Mouse (Mus musculus): ENCODE results near the gene Gpr152. TPM values are rescaled to one million over a fixed set of nuclear protein-coding genes. Genes with fewer than 3 reads are reported as not detected.
"Not testable (repeated sequence)": the region's sequence is repeated elsewhere in the genome, so short reads cannot be mapped to it uniquely, and the experiment has no call there.

The Gpr152 gene
- polyA plus RNA-seq, 1 experiment from 2014 or later: not detected

DNA sequence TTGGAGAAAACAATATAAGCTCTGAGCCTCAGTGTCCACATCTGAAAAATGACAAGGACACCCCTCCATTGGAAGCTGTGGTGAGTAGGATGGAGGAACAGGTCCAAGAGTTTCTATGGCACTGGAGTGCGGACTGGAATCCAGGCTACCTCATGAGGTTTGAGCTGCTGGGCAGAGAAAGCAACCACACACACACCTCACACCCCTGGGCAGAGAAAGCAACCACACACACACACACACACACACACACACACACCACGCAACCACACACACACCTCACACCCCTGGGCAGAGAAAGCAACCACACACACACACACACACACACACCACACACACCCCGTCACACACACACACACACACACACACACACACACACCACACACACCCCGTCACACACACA is 14.3 kb upstream of the Gpr152 start:
- H3K9me3 ChIP-seq (ENCODE audit: control insufficient read depth, low read length); H3K27me3 ChIP-seq (replicated peaks; ENCODE audit: control insufficient read depth, insufficient read depth, low read length); H3K27ac ChIP-seq (ENCODE audit: low read length); H3K36me3 ChIP-seq (ENCODE audit: control insufficient read depth, insufficient read depth): not testable (repeated sequence)
- peak; percentile 6 for ATAC-seq
- Histone ChIP-seq H3K4me2 (ENCODE audit: low read length) (peak overlapping the region; percentile 68), H3K4me1 (replicated peaks; ENCODE audit: control insufficient read depth, insufficient read depth, low read length) (peaks cover 18% of the 10 kb centered on the region), H3K4me3 (replicated peaks; ENCODE audit: low read length) (peak overlapping the region; percentile 75), H3K9ac (replicated peaks; ENCODE audit: low read depth, low read length) (peak overlapping the region; percentile 78)
- 18% methylated on average over 3 of the region's 4 CpGs for WGBS

- Histone ChIP-seq H3K36me3 (ENCODE audit: control insufficient read depth, insufficient read depth) (peaks cover 5% of the 10 kb centered on the region; the same call in 1 of the 2 replicates), H3K4me1 (replicated peaks; ENCODE audit: control insufficient read depth, insufficient read depth, low read length) (peaks cover 13% of the 10 kb centered on the region), H3K4me2 (ENCODE audit: low read length) (peak within 1 kb of the TSS; percentile 68), H3K9me3 (ENCODE audit: control insufficient read depth, low read length) (no peaks in the 10 kb centered on the region), H3K9ac (replicated peaks; ENCODE audit: low read depth, low read length) (peak within 1 kb of the TSS; percentile 78), H3K27me3 (replicated peaks; ENCODE audit: control insufficient read depth, insufficient read depth, low read length) (no peaks in the 10 kb centered on the region), H3K27ac (ENCODE audit: low read length) (peak within 1 kb of the TSS; percentile 19; the same call in 1 of the 2 replicates), H3K4me3 (replicated peaks; ENCODE audit: low read length) (peak within 1 kb of the TSS; percentile 75)
- under 1% methylated on average over 59 of the region's 64 CpGs for WGBS
- ATAC-seq: peak; percentile 93
Measured at GRCm38 (mm10) chr19:4125741-4126696, 13.6 kb upstream of the Gpr152 start, which contains the start of gene Aip. Aip (minus strand) TSS chr19:4125858.

DNA sequence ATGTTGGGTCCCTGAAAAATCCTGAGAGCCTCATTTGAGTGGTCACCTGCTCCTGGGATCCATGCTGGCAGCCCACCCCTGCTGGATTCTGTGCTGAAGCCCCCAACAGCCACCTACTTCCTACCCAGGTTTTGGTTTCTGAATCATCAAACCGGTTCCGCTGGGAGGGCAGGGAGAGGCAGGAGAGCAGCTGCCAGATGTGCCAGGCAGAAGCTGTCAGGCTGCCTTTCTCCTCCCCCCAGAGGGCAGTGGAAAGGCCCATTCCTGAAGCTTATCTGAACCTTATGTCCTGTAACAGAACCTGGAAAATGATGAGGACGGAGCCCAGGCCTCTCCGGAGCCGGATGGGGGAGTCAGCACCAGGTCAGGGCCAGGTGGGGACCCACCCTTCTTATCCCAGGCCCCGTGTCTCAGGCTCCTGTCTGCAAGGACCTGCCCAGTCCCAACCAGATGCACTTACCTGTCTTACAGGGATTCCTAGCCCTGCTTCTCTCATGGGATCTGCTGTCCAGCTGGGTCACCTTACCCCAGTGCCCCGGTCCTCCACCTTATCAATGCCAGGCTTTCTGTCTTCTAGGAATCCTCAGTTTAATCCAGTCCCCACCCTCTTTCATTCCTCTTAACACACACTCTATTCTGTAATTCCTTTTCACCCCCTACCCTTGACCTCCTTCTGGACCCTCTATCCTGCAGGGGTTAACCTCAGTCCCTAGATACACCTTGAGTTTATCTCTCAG is 12.7 kb upstream of the Gpr152 start:
- 61% methylated on average over 7 of the region's 7 CpGs for WGBS
- Histone ChIP-seq H3K9me3 (ENCODE audit: control insufficient read depth, low read length) (no peaks in the 10 kb centered on the region), H3K27ac (ENCODE audit: low read length) (no peak overlapping the region), H3K4me2 (ENCODE audit: low read length) (peak overlapping the region; percentile 68), H3K36me3 (ENCODE audit: control insufficient read depth, insufficient read depth) (peaks cover 12% of the 10 kb centered on the region), H3K27me3 (replicated peaks; ENCODE audit: control insufficient read depth, insufficient read depth, low read length) (no peaks in the 10 kb centered on the region), H3K9ac (replicated peaks; ENCODE audit: low read depth, low read length) (peak overlapping the region; percentile 78), H3K4me3 (replicated peaks; ENCODE audit: low read length) (peak overlapping the region; percentile 75), H3K4me1 (replicated peaks; ENCODE audit: control insufficient read depth, insufficient read depth, low read length) (peaks cover 13% of the 10 kb centered on the region)
- ATAC-seq: no peak

DNA sequence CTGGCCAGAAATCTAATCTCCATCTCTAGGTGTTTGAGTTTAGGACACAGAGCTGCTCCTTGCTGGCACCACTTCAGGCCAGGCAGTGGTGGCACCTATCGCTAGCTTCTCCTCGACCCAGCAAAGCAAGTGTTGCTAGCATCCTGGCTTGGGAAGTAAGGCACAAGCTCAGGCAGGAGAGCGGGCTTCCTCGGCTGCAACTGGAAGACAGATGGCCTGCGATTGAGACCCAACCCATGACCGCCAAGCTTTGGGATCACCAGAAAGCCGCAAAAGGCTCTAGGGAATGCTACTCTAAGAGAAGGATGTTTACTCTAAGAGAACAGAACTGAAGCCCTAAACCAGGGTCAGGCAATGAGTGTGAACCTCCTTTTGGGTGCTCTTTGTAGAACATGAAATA is 10.1 kb upstream of the Gpr152 start:
- no peaks in the 10 kb centered on the region for H3K9me3 ChIP-seq (ENCODE audit: control insufficient read depth, low read length)
- no peak for ATAC-seq
- peaks cover 13% of the 10 kb centered on the region for H3K4me1 ChIP-seq (replicated peaks; ENCODE audit: control insufficient read depth, insufficient read depth, low read length)
- H3K27me3 ChIP-seq (replicated peaks; ENCODE audit: control insufficient read depth, insufficient read depth, low read length): no peaks in the 10 kb centered on the region
- no peak overlapping the region for H3K9ac ChIP-seq (replicated peaks; ENCODE audit: low read depth, low read length)
- no peak overlapping the region for H3K4me3 ChIP-seq (replicated peaks; ENCODE audit: low read length)
- peaks cover 16% of the 10 kb centered on the region for H3K36me3 ChIP-seq (ENCODE audit: control insufficient read depth, insufficient read depth)
- no peak overlapping the region for H3K27ac ChIP-seq (ENCODE audit: low read length)
- 97% methylated on average over 7 of the region's 7 CpGs for WGBS
- H3K4me2 ChIP-seq (ENCODE audit: low read length): no peak overlapping the region

DNA sequence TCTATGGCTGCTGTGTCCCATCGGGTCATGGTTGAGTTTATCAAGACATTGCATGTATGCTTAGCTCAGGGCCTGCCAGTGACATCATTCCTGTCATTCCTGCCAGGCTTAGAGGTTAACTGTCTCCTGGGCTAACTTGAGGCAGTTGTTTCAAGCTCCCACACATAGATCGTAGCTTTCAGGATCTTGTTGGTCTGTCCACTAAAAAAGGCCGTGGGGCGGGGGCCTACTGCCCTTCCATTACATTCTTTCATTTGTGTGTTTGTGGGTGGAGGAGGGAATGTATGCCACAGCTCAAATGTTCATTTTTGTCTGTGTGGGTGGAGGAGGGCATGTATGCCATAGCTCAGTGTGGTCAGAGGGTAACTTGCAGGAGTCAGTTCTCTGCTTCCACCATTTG is 9.5 kb upstream of the Gpr152 start:
- Histone ChIP-seq H3K9ac (replicated peaks; ENCODE audit: low read depth, low read length) (no peak overlapping the region), H3K27ac (ENCODE audit: low read length) (no peak overlapping the region), H3K4me2 (ENCODE audit: low read length) (no peak overlapping the region), H3K9me3 (ENCODE audit: control insufficient read depth, low read length) (no peaks in the 10 kb centered on the region), H3K4me3 (replicated peaks; ENCODE audit: low read length) (no peak overlapping the region), H3K27me3 (replicated peaks; ENCODE audit: control insufficient read depth, insufficient read depth, low read length) (no peaks in the 10 kb centered on the region), H3K4me1 (replicated peaks; ENCODE audit: control insufficient read depth, insufficient read depth, low read length) (peaks cover 12% of the 10 kb centered on the region), H3K36me3 (ENCODE audit: control insufficient read depth, insufficient read depth) (peaks cover 16% of the 10 kb centered on the region)
- no peak for ATAC-seq
- WGBS: 93% methylated on average over 4 of the region's 4 CpGs

GRCm38 (mm10) chr19:4131075-4131474 is 8.5 kb upstream of the Gpr152 start:
- H3K9ac ChIP-seq (replicated peaks; ENCODE audit: low read depth, low read length): no peak overlapping the region
- H3K27ac ChIP-seq (ENCODE audit: low read length): no peak overlapping the region
- ATAC-seq: no peak
- WGBS: 93% methylated on average over 5 of the region's 5 CpGs
- no peak overlapping the region for H3K4me2 ChIP-seq (ENCODE audit: low read length)
- no peak overlapping the region for H3K4me3 ChIP-seq (replicated peaks; ENCODE audit: low read length)
- no peaks in the 10 kb centered on the region for H3K27me3 ChIP-seq (replicated peaks; ENCODE audit: control insufficient read depth, insufficient read depth, low read length)
- H3K9me3 ChIP-seq (ENCODE audit: control insufficient read depth, low read length): no peaks in the 10 kb centered on the region
- peaks cover 11% of the 10 kb centered on the region for H3K4me1 ChIP-seq (replicated peaks; ENCODE audit: control insufficient read depth, insufficient read depth, low read length)
- H3K36me3 ChIP-seq (ENCODE audit: control insufficient read depth, insufficient read depth): peaks cover 16% of the 10 kb centered on the region

- Histone ChIP-seq H3K27ac (ENCODE audit: low read length) (no peak overlapping the region), H3K4me2 (ENCODE audit: low read length) (no peak overlapping the region), H3K9ac (replicated peaks; ENCODE audit: low read depth, low read length) (no peak overlapping the region), H3K4me1 (replicated peaks; ENCODE audit: control insufficient read depth, insufficient read depth, low read length) (peaks cover 5% of the 10 kb centered on the region), H3K27me3 (replicated peaks; ENCODE audit: control insufficient read depth, insufficient read depth, low read length) (no peaks in the 10 kb centered on the region), H3K36me3 (ENCODE audit: control insufficient read depth, insufficient read depth) (peaks cover 16% of the 10 kb centered on the region), H3K9me3 (ENCODE audit: control insufficient read depth, low read length) (no peaks in the 10 kb centered on the region), H3K4me3 (replicated peaks; ENCODE audit: low read length) (no peak overlapping the region)
- no peak for ATAC-seq
- WGBS: 97% methylated on average over 2 of the region's 2 CpGs
Measured at GRCm38 (mm10) chr19:4131768-4132167, 7.8 kb upstream of the Gpr152 start.

DNA sequence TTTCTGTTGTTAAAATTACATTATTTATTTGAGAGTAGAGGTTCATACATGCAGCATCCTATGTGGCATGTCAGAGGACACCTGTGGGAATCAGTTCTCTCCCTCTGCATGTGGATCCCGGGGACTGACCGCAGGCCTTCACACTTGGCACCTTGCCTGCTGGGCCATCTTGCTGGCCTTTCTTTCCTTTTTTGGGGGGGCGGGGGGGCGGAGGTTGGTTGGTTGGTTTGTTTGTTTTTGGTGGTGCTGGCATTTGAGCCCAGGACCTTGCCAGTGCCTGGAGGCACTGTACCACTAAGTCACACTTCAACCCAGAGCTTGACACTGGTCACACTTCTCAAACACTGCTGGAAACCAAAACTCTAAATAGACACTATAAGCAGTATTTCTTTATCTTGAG is 5.2 kb upstream of the Gpr152 start:
- Histone ChIP-seq H3K36me3 (ENCODE audit: control insufficient read depth, insufficient read depth) (peaks cover 11% of the 10 kb centered on the region), H3K4me3 (replicated peaks; ENCODE audit: low read length) (no peak overlapping the region), H3K9ac (replicated peaks; ENCODE audit: low read depth, low read length) (no peak overlapping the region), H3K4me2 (ENCODE audit: low read length) (no peak overlapping the region), H3K4me1 (replicated peaks; ENCODE audit: control insufficient read depth, insufficient read depth, low read length) (no peaks in the 10 kb centered on the region), H3K27ac (ENCODE audit: low read length) (no peak overlapping the region), H3K27me3 (replicated peaks; ENCODE audit: control insufficient read depth, insufficient read depth, low read length) (no peaks in the 10 kb centered on the region), H3K9me3 (ENCODE audit: control insufficient read depth, low read length) (no peaks in the 10 kb centered on the region)
- ATAC-seq: no peak
- 94% methylated on average over 4 of the region's 4 CpGs for WGBS

DNA sequence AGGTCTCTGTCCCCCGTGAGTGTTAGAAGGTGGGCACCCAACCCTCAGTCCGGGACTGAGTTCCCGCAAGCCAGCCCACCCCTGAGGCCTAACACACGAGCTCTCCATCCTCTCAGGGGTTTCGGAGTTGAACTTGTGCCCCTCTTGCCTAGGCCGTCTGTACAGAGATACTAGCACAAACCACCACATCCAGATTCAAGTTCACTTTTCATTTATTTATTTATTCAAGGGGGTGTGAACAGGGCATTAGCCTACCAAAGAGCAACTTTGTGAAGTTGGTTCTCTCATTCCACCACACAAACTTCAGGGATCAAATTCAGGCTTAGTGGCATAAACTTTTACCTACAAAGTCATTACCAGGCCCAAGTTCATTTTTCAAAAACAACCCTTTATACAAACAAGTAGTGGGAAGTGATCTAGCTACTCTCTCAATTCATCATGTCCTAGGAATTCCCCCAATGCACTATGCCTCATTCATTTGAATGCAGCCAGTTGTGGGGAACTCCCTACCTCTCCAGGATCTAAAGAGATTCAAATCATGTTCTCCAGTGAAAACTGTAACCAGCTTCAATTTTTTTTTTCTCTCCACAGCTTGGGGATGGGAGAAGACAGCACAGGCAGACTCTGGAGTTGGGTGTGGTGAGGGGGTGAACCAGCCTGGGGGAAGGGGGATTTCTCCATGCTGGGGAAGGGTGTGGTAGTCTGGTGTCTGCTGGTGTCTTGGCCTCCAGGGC is 4.2 kb upstream of the Gpr152 start:
- not testable (repeated sequence) for H3K9me3 ChIP-seq (ENCODE audit: control insufficient read depth, low read length); H3K27ac ChIP-seq (ENCODE audit: low read length); H3K4me1 ChIP-seq (replicated peaks; ENCODE audit: control insufficient read depth, insufficient read depth, low read length); H3K4me2 ChIP-seq (ENCODE audit: low read length); ATAC-seq; H3K4me3 ChIP-seq (replicated peaks; ENCODE audit: low read length); H3K27me3 ChIP-seq (replicated peaks; ENCODE audit: control insufficient read depth, insufficient read depth, low read length); H3K9ac ChIP-seq (replicated peaks; ENCODE audit: low read depth, low read length)
- 89% methylated on average over 6 of the region's 6 CpGs for WGBS
- peaks cover 10% of the 10 kb centered on the region for H3K36me3 ChIP-seq (ENCODE audit: control insufficient read depth, insufficient read depth)
